Mouse (Mus musculus): ENCODE results near the gene Galc.

DNA sequence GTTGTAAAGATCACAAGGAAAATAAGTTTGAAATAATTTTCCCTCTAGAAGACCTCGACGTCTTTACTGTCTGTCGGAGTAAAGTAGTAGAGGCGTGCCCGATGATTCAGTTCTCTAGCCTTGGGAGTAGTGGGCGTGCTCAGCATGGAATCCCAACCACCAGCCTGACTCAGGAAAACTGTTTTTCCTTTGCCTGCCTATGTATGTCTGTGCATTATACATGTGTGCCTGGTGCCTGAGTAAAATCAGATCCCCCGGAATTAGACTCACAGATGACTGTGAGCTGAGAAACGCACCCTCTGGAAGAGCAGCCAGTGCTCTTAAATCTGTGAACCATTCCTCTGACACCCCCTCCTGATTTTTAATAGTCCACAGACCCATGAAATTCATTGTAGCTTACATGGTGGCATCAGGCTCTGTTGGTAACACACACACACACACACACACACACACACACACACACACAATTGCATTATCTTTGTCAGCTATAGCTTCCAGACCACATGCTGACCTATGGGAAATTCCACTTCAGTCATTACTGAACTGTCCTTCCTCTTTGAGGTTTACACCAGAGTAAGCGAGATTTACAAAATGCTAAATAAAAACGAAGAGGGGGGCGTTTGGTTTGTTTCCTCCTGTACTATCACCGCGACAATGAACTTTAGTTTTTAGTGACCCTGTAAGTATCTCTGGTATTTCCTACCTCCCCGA lies 23.7 kb upstream of the Galc start:
- TF ChIP-seq CTCF (IDR thresholded peaks at IDR 0.05; ENCODE audit: extremely low read depth, insufficient read depth, low read length): no peak
- TF ChIP-seq POLR2A (IDR thresholded peaks at IDR 0.05; ENCODE audit: extremely low read depth, insufficient read depth, low read length): no peak

All from cortical plate, adult 2 months (tissue).